Mouse (Mus musculus): ENCODE data around the gene Gli1.

Gene Gli1

GRCm38 (mm10) chr10:127341891-127342639, at the start of gene Gli1:
Gene Gli1 (minus strand): TSS chr10:127341974.
- peak; percentile 94 for DNase-seq (ENCODE audit: low read depth, low spot score)

- DNase-seq (ENCODE audit: low read depth, low spot score) = no peak
Measured at GRCm38 (mm10) chr10:127381743-127382134, 40.0 kb upstream of the Gli1 start.

- DNase-seq (ENCODE audit: low read depth, low spot score) = peak; percentile 77
Measured at GRCm38 (mm10) chr10:127380767-127381742, 39.3 kb upstream of the Gli1 start.

- DNase-seq (ENCODE audit: low read depth, low spot score) = peak; percentile 98
Measured at GRCm38 (mm10) chr10:127380251-127380691, 38.5 kb upstream of the Gli1 start, which contains the start of gene R3hdm2. Gene R3hdm2 (plus strand): TSS chr10:127380327.

- DNase-seq (ENCODE audit: low read depth, low spot score) = no peak
Measured at GRCm38 (mm10) chr10:127379654-127380053, 37.9 kb upstream of the Gli1 start.

- DNase-seq (ENCODE audit: low read depth, low spot score) = no peak
Measured at GRCm38 (mm10) chr10:127377700-127378099, 35.9 kb upstream of the Gli1 start.

GRCm38 (mm10) chr10:127371023-127371422, 29.2 kb upstream of the Gli1 start:
- no peak for DNase-seq (ENCODE audit: low read depth, low spot score)

GRCm38 (mm10) chr10:127369834-127370820, 28.4 kb upstream of the Gli1 start, which contains the start of gene Inhbc:
Gene Inhbc (minus strand): TSS chr10:127370431.
- no peak for DNase-seq (ENCODE audit: low read depth, low spot score)

GRCm38 (mm10) chr10:127368273-127368672, 26.5 kb upstream of the Gli1 start:
- no peak for DNase-seq (ENCODE audit: low read depth, low spot score)

- DNase-seq (ENCODE audit: low read depth, low spot score) = no peak
Measured at GRCm38 (mm10) chr10:127367116-127367515, 25.3 kb upstream of the Gli1 start.

GRCm38 (mm10) chr10:127360714-127361113, 18.9 kb upstream of the Gli1 start:
- DNase-seq (ENCODE audit: low read depth, low spot score) = no peak

GRCm38 (mm10) chr10:127355336-127355735, 13.6 kb upstream of the Gli1 start:
- no peak for DNase-seq (ENCODE audit: low read depth, low spot score)

GRCm38 (mm10) chr10:127353909-127354895, 12.4 kb upstream of the Gli1 start, which contains the start of gene Inhbe:
Gene Inhbe (minus strand): TSS chr10:127354411.
- DNase-seq (ENCODE audit: low read depth, low spot score) = no peak

GRCm38 (mm10) chr10:127352766-127353165, 11.0 kb upstream of the Gli1 start:
- DNase-seq (ENCODE audit: low read depth, low spot score) = no peak

- DNase-seq (ENCODE audit: low read depth, low spot score) = no peak
Measured at GRCm38 (mm10) chr10:127352187-127352586, 10.4 kb upstream of the Gli1 start.

- DNase-seq (ENCODE audit: low read depth, low spot score) = peak; percentile 28
Measured at GRCm38 (mm10) chr10:127351719-127352118, 9.9 kb upstream of the Gli1 start.

GRCm38 (mm10) chr10:127351285-127351595, 9.5 kb upstream of the Gli1 start:
- no peak for DNase-seq (ENCODE audit: low read depth, low spot score)

- DNase-seq (ENCODE audit: low read depth, low spot score) = peak; percentile 92
Measured at GRCm38 (mm10) chr10:127350594-127351284, 9.0 kb upstream of the Gli1 start.

GRCm38 (mm10) chr10:127349810-127350209, 8.0 kb upstream of the Gli1 start:
- no peak for DNase-seq (ENCODE audit: low read depth, low spot score)
